Mouse (Mus musculus) pancreas, adult 10 weeks (tissue): ENCODE data around the gene Serpina1c. TPM values are rescaled to one million over a fixed set of nuclear protein-coding genes. Genes with fewer than 3 reads are reported as not detected.

Experiments
- polyA plus RNA-seq: library from polyadenylated mRNA; stranded (reverse); fragments of 350-450 nt; fragmentation: Illumina TruSeq; extraction: RNeasy Lipid Tissue Mini Kit (QIAGEN cat#74804); gene quantifications from one replicate; pipeline ENCODE4 v1.2.3, GENCODE M21; 2015; ENCODE audit warnings: low read depth, low replicate concordance; ENCODE audit not compliant: insufficient read depth

Serpina1c gene
- not detected for polyA plus RNA-seq

DNA sequence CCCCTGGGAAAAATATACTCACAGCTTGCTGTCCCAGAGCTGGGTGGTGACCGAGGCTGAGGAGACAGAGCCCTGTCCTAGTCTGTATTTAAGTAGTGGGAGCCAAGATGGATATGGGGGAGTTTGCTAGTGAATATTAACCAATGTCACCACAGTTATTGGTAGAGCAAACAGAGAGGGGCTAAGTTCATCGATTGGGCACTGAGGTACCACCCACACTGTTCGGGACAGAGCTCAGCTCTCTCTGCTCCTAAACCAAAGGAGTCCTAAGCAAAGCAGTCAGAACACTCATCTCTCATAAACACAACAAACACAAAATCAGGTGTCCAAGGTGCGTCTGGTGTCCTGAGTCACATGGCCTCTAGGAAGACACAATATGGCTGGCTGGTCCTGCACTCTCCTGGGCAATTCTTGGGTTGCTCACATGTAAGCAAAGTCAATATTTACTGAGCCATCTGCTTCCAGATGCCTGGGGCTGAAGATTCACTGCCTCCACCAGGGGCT lies at the start of gene Serpina1c:
TSS of gene Serpina1c (minus strand) at position 51 of the 504 bp plus-strand sequence.

DNA sequence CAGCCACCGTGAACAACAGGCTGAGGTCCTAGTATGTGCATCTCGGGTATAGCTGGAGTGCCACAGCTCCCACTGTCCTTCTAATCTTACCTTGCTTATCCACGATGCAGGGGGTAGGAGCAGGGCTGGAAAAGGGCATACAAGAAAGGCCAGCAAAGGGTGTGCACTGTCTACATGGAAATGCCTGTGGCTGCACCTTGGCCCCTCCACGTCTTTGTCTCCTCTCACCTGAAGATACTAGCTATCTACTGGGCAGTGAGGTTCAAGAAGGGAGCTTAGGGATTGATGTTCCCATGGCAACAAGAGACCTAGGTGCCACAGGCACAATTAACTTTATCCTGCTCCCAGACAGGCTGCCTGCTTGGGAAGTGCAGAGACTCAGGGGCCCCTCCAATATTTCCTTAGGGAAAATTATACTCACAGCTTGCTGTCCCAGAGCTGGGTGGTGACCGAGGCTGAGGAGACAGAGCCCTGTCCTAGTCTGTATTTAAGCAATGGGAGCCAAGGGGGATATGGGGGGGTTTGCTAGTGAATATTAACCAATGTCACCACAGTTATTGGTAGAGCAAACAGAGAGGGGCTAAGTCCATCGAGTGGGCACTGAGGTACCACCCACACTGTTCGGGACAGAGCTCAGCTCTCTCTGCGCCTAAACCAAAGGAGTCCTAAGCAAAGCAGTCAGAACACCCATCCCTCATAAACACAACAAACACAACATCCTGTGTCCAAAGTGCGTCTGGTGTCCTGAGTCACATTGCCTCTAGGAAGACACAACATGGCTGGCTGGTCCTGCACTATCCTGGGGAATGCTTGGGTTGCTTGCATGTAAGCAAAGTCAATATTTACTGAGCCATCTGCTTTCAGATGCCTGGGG lies 41.3 kb downstream of the Serpina1c start, which contains the start of gene Serpina1a:
TSS of gene Serpina1a (minus strand) at position 462 of the 874 bp plus-strand sequence.

Other genes with a start within 250 kb of the Serpina1c start
- gene Serpina6, start 247.7 kb downstream of the Serpina1c start, polyA plus RNA-seq = not detected
- gene Serpina16, start 228.7 kb downstream of the Serpina1c start, polyA plus RNA-seq = not detected
- gene Serpina1f, start 209.4 kb downstream of the Serpina1c start, polyA plus RNA-seq = not detected
- gene Serpina1d, start 131.3 kb downstream of the Serpina1c start, polyA plus RNA-seq = not detected
- not detected for gene Serpina1b, start 74.5 kb downstream of the Serpina1c start, polyA plus RNA-seq
- gene Serpina1a, start 41.3 kb downstream of the Serpina1c start, polyA plus RNA-seq = not detected
- gene Serpina1e, start 54.1 kb upstream of the Serpina1c start, polyA plus RNA-seq = not detected
- gene Serpina11, start 85.1 kb upstream of the Serpina1c start, polyA plus RNA-seq = not detected
- gene Serpina9, start 108.9 kb upstream of the Serpina1c start, polyA plus RNA-seq = not detected
- gene Serpina12, start 139.6 kb upstream of the Serpina1c start, polyA plus RNA-seq = not detected
- gene Serpina5, start 196.2 kb upstream of the Serpina1c start, polyA plus RNA-seq = not detected
- gene Serpina3a, start 207.8 kb upstream of the Serpina1c start, polyA plus RNA-seq = not detected
- not detected for gene Serpina3b, start 223.1 kb upstream of the Serpina1c start, polyA plus RNA-seq
- 0.48 TPM for gene Serpina3c, start 249.0 kb upstream of the Serpina1c start, polyA plus RNA-seq